Mouse (Mus musculus): ENCODE measurements around the gene Pla2g10.

The Pla2g10 gene

GRCm38 (mm10) chr16:13733518-13734137 is 2.8 kb upstream of the Pla2g10 start:
- in situ Hi-C loops (cut with MboI; ENCODE audit: unreplicated experiment in 2 of 2) = loop anchor here (5.0 to 25.0 kb wide), 5 partner anchors 201 to 754 kb away; no protein-coding TSS in a partner anchor

DNA sequence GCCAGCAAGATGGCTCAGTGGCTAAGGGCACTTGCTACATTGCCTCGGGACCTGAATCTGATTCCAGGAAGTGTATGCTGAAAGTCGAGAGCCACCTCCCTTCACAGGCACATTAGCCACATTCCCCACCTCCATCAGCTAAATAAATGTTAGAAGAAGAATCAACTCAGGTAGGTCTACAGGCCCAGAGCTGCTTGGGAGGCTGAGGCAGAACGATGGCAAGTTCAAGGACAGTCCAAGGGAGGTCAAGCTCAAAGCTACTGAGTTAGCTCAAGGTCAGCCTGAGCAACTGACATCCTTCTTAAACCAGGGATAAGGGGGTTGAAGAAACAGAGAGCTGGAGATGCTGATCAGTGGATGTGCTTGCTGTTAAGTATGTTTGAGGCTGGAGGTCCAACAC is 2.0 kb upstream of the Pla2g10 start:
- in situ Hi-C loops (cut with MboI; ENCODE audit: unreplicated experiment in 2 of 2) = loop anchor here (5.0 to 25.0 kb wide), 5 partner anchors 200 to 755 kb away; no protein-coding TSS in a partner anchor

GRCm38 (mm10) chr16:13729428-13729827 is 1.4 kb downstream of the Pla2g10 start:
- in situ Hi-C loops (cut with MboI; ENCODE audit: unreplicated experiment in 2 of 2) = loop anchor here (25.0 kb wide), 2 partner anchors 292 to 758 kb away; no protein-coding TSS in a partner anchor

GRCm38 (mm10) chr16:13727811-13728335 is 2.9 kb downstream of the Pla2g10 start:
- in situ Hi-C loops (cut with MboI; ENCODE audit: unreplicated experiment in 2 of 2) = loop anchor here (25.0 kb wide), 2 partner anchors 291 to 759 kb away; no protein-coding TSS in a partner anchor

- in situ Hi-C loops (cut with MboI; ENCODE audit: unreplicated experiment in 2 of 2) = no loop called here
Observed at GRCm38 (mm10) chr16:13722937-13723336, 7.8 kb downstream of the Pla2g10 start.

- in situ Hi-C loops (cut with MboI; ENCODE audit: unreplicated experiment in 2 of 2) = no loop called here
Observed at GRCm38 (mm10) chr16:13716821-13717553, 13.8 kb downstream of the Pla2g10 start.

- in situ Hi-C loops (cut with MboI; ENCODE audit: unreplicated experiment in 2 of 2) = no loop called here
Observed at GRCm38 (mm10) chr16:13714910-13715309, 15.9 kb downstream of the Pla2g10 start.

DNA sequence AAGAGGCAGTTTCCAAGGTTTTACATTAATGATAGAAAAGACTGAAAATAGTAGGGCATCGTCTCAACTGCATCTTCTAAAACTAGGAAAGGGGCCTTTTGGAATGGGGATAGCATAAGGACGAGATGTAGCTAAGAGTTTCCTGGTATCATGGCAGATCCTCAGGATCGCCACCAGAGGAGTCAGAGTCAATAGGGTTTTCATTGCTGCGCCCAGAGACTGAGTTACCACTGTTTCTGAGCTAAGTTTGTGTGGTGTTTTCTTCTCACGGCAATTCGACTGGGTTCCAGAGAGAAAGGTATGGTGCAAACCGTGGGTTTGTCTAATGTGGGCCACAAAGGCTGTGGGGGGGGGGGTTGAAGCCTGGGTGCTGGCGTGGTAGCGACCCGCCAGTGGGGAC is 26.1 kb downstream of the Pla2g10 start:
- in situ Hi-C loops (cut with MboI; ENCODE audit: unreplicated experiment in 2 of 2) = no loop called here

GRCm38 (mm10) chr16:13702184-13702583 is 28.6 kb downstream of the Pla2g10 start:
- in situ Hi-C loops (cut with MboI; ENCODE audit: unreplicated experiment in 2 of 2) = no loop called here

DNA sequence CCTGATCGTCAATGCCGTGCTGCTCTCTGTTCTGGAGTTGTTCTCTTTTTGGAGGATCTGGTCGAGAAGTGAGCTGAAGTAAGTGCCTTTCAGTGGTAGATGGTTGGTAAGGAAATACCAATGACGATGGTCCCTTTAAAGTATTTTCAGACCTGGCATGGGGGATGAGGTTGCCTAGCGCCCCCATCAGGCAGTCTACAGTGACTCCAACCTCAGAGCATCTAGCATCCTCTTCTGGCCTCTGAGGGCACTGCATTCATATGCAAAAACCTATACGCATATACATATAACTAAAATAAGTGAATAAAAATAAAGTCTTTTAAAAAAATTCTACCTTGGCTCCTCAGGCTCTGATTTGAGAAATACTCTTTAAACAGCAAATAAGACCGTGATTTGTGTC is 31.8 kb downstream of the Pla2g10 start:
- in situ Hi-C loops (cut with MboI; ENCODE audit: unreplicated experiment in 2 of 2) = no loop called here

- in situ Hi-C loops (cut with MboI; ENCODE audit: unreplicated experiment in 2 of 2) = loop anchor here in 1 of 2 experiments (10.0 kb wide), 1 partner anchor 486 kb away; the partner anchor contains the start of genes Marf1 and Nde1
Observed at GRCm38 (mm10) chr16:13678601-13679319, 52.0 kb downstream of the Pla2g10 start.

DNA sequence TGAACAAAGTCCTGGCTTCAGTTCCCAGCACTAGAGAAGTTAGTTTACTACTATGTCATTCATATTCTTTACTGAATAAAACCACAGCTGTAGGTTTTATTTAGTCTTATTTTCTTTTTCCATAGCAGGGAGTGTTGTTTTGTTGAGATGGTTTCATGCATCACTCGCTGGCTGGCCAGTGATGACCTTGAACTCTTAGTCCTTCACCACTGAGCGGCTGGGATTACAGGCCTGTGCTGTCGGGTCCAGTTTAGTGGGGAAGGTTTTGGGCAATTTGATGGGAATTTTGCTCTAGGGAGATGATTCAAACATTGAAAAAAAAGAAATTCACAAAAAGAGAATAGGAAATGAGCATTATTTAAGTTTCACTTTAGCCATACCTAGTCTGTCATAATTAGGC is 56.3 kb downstream of the Pla2g10 start:
- in situ Hi-C loops (cut with MboI; ENCODE audit: unreplicated experiment in 2 of 2) = loop anchor here in 1 of 2 experiments (10.0 kb wide), 1 partner anchor 490 kb away; the partner anchor contains the start of genes Marf1 and Nde1

DNA sequence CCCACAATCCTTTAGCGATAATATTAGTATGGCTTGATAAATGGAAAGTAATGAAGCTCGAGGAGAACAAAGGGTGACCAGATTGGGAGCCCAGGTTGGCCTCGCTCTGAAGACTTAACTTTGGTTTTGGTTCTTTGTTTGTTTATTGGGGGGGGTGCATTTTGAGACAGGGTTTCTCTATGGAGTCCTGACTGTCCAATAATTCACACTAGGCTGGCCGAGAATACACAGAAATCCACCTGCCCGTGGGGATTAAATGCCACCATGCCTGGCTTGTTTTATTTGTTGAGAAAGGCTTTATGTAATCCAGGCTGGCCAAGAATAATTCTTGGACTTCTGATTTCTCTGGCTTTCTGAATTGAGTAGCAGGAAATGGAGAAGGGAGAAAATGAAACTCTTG is 57.7 kb downstream of the Pla2g10 start:
- in situ Hi-C loops (cut with MboI; ENCODE audit: unreplicated experiment in 2 of 2) = loop anchor here in 1 of 2 experiments (10.0 kb wide), 1 partner anchor 492 kb away; the partner anchor contains the start of genes Marf1 and Nde1

GRCm38 (mm10) chr16:13672386-13672898 is 58.3 kb downstream of the Pla2g10 start:
- in situ Hi-C loops (cut with MboI; ENCODE audit: unreplicated experiment in 2 of 2) = loop anchor here in 1 of 2 experiments (10.0 kb wide), 1 partner anchor 492 kb away; the partner anchor contains the start of genes Marf1 and Nde1

DNA sequence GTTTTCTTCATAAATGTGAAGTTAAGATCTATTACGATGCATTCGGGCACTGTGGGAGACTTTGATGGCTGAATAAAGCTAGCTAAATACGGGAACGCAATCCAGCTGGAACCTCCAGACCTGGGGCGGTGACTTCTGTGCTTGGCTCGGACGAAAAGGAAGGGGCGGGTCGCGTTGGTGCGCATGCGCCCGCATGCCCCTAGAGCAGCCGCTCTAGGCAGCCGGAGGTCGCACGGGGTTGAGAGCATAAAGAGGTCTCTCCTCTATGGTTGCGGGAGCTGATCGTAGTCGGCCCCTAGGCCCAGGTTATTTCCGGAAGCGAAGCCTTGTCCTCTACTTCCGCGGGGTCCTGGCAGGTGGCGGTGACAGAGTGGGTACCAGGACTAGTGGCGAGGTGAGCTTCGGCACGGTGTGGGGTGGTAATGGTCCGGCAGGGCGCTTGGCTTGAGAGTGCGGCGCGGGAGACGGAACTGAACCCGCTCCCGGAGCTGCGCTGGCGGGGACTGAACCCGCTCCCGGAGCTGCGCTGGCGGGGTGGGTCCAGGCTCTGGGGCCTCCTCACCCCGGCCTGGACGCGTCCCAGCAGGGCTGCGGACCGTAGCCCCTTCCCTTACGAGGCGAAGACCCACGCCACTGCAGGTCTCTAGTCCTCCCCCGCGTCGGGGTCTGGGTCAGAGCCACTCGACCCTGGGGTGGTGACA is 58.9 kb downstream of the Pla2g10 start, which contains the start of the genes Bfar and 3110001I22Rik:
Gene Bfar, plus strand, starts transcription at position 174 of the 701 bp plus-strand sequence.
Gene 3110001I22Rik, plus strand, starts transcription at position 245 of the 701 bp plus-strand sequence.
- in situ Hi-C loops (cut with MboI; ENCODE audit: unreplicated experiment in 2 of 2) = loop anchor here in 1 of 2 experiments (10.0 kb wide), 1 partner anchor 493 kb away; the partner anchor contains the start of genes Marf1 and Nde1

DNA sequence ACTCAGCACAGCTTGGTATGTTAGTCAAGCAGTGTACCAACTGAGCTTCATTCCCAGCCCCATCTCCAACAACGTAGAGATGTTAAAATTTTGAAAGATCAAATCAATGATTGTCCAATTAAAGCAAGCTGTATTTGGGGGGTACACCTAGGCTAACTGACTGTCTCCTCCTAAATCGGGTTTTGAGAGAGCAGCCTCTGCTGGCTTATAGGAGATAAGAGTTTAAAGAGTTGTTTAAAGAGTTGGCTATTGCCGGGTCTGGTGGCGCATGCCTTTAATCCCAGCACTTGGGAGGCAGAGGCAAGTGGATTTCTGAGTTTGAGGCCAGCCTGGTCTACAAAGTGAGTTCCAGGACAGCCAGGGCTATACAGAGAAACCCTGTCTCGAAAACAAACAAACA is 59.9 kb downstream of the Pla2g10 start:
- in situ Hi-C loops (cut with MboI; ENCODE audit: unreplicated experiment in 2 of 2) = loop anchor here in 1 of 2 experiments (10.0 kb wide), 1 partner anchor 494 kb away; the partner anchor contains the start of genes Marf1 and Nde1

GRCm38 (mm10) chr16:13669282-13669681 is 61.5 kb downstream of the Pla2g10 start:
- in situ Hi-C loops (cut with MboI; ENCODE audit: unreplicated experiment in 2 of 2) = no loop called here

GRCm38 (mm10) chr16:13668402-13669108 is 62.2 kb downstream of the Pla2g10 start:
- in situ Hi-C loops (cut with MboI; ENCODE audit: unreplicated experiment in 2 of 2) = no loop called here

Data from v-Abl transformed pro-B cells (cell line).